Mouse (Mus musculus): ENCODE measurements around the gene Pik3cg.

- TF ChIP-seq GATA1 (IDR thresholded peaks at IDR 0.05; ENCODE audit: low read length): no peak
- TF ChIP-seq TAL1 (IDR thresholded peaks at IDR 0.05; ENCODE audit: low read length): no peak
Measured at GRCm38 (mm10) chr12:32203695-32204094, 4.8 kb downstream of the Pik3cg start.
